Mouse (Mus musculus): ENCODE data around the gene Ccl28.
"Not testable (repeated sequence)": the region's sequence is repeated elsewhere in the genome, so short reads cannot be mapped to it uniquely, and the experiment has no call there.

Gene Ccl28

GRCm38 (mm10) chr13:119648891-119649698 lies 25.5 kb downstream of the Ccl28 start:
- DNase-seq (ENCODE audit: low spot score) = no peak

- DNase-seq (ENCODE audit: low spot score) = no peak
Observed at GRCm38 (mm10) chr13:119649699-119650046, 26.1 kb downstream of the Ccl28 start.

GRCm38 (mm10) chr13:119654734-119655133 lies 31.1 kb downstream of the Ccl28 start:
- no peak for DNase-seq (ENCODE audit: low spot score)

GRCm38 (mm10) chr13:119656246-119656645 lies 32.6 kb downstream of the Ccl28 start:
- no peak for DNase-seq (ENCODE audit: low spot score)

GRCm38 (mm10) chr13:119656846-119657416 lies 33.3 kb downstream of the Ccl28 start:
- DNase-seq (ENCODE audit: low spot score) = no peak

GRCm38 (mm10) chr13:119661420-119661819 lies 37.8 kb downstream of the Ccl28 start:
- DNase-seq (ENCODE audit: low spot score) = not testable (repeated sequence)

GRCm38 (mm10) chr13:119678794-119679193 lies 55.2 kb downstream of the Ccl28 start:
- no peak for DNase-seq (ENCODE audit: low spot score)

- no peak for DNase-seq (ENCODE audit: low spot score)
Observed at GRCm38 (mm10) chr13:119679721-119680120, 56.1 kb downstream of the Ccl28 start.

- peak; percentile 13 for DNase-seq (ENCODE audit: low spot score)
Observed at GRCm38 (mm10) chr13:119681161-119681560, 57.5 kb downstream of the Ccl28 start.

GRCm38 (mm10) chr13:119684416-119685177 lies 61.0 kb downstream of the Ccl28 start:
- no peak for DNase-seq (ENCODE audit: low spot score)

GRCm38 (mm10) chr13:119689709-119690038 lies 66.1 kb downstream of the Ccl28 start:
- DNase-seq (ENCODE audit: low spot score) = no peak

GRCm38 (mm10) chr13:119690039-119690728 lies 66.6 kb downstream of the Ccl28 start, which contains the start of gene Hmgcs1:
Hmgcs1 (plus strand) TSS chr13:119690379.
- peak; percentile 96 for DNase-seq (ENCODE audit: low spot score)

- DNase-seq (ENCODE audit: low spot score) = no peak
Observed at GRCm38 (mm10) chr13:119690876-119691620, 67.4 kb downstream of the Ccl28 start.

- DNase-seq (ENCODE audit: low spot score) = not testable (repeated sequence)
Observed at GRCm38 (mm10) chr13:119691958-119692357, 68.3 kb downstream of the Ccl28 start.

- no peak for DNase-seq (ENCODE audit: low spot score)
Observed at GRCm38 (mm10) chr13:119695676-119696075, 72.1 kb downstream of the Ccl28 start.

GRCm38 (mm10) chr13:119696496-119696895 lies 72.9 kb downstream of the Ccl28 start:
- no peak for DNase-seq (ENCODE audit: low spot score)

GRCm38 (mm10) chr13:119698436-119698835 lies 74.8 kb downstream of the Ccl28 start:
- DNase-seq (ENCODE audit: low spot score) = no peak

All from T-cell, adult 2 months (primary cell).